Mouse (Mus musculus) gastrocnemius, adult 8-10 months (tissue): ENCODE measurements around the gene Qtrt1. TPM values are rescaled to one million over a fixed set of nuclear protein-coding genes. Genes with fewer than 3 reads are reported as not detected.

Source experiments
- DNase-seq, 2 experiments: peaks; one replicate each; pipeline ENCODE4 v3.0.0; 2022; ENCODE audit warnings: low spot score in 2 of 2
- total RNA-seq, 4 experiments: library from RNA; stranded (reverse); gene quantifications; 2 replicates each; pipeline ENCODE4 v1.2.4; 2022

Gene Qtrt1
- total RNA-seq, 4 experiments from 2014 or later: 5.8 to 8.0 (median 6.2) TPM

GRCm38 (mm10) chr9:21419646-21420045 lies 8.0 kb downstream of the Qtrt1 start:
- DNase-seq: no peak

- DNase-seq: peak; percentile 99 to 100
Measured at GRCm38 (mm10) chr9:21424631-21425555, 13.3 kb downstream of the Qtrt1 start, which contains the start of gene Dnm2. TSS of gene Dnm2 (plus strand) at chr9:21424908.

GRCm38 (mm10) chr9:21425556-21425945 lies 13.9 kb downstream of the Qtrt1 start:
- DNase-seq: no peak

- DNase-seq: no peak
Measured at GRCm38 (mm10) chr9:21426013-21426412, 14.4 kb downstream of the Qtrt1 start.

GRCm38 (mm10) chr9:21426525-21426924 lies 14.9 kb downstream of the Qtrt1 start:
- no peak for DNase-seq

- DNase-seq: peak; percentile 31 to 49
Measured at GRCm38 (mm10) chr9:21427773-21428172, 16.1 kb downstream of the Qtrt1 start.

GRCm38 (mm10) chr9:21428178-21428577 lies 16.5 kb downstream of the Qtrt1 start:
- no peak for DNase-seq

GRCm38 (mm10) chr9:21430724-21431123 lies 19.1 kb downstream of the Qtrt1 start:
- no peak for DNase-seq

GRCm38 (mm10) chr9:21432066-21432465 lies 20.4 kb downstream of the Qtrt1 start:
- DNase-seq: no peak

- DNase-seq: no peak
Measured at GRCm38 (mm10) chr9:21433766-21434165, 22.1 kb downstream of the Qtrt1 start.

GRCm38 (mm10) chr9:21434410-21434809 lies 22.8 kb downstream of the Qtrt1 start:
- DNase-seq: no peak

GRCm38 (mm10) chr9:21435777-21436635 lies 24.4 kb downstream of the Qtrt1 start:
- no peak for DNase-seq

GRCm38 (mm10) chr9:21437577-21437976 lies 25.9 kb downstream of the Qtrt1 start:
- no peak for DNase-seq

GRCm38 (mm10) chr9:21438219-21438618 lies 26.6 kb downstream of the Qtrt1 start:
- DNase-seq: peak in 1 of 2 experiments; percentile 41

GRCm38 (mm10) chr9:21439456-21439855 lies 27.8 kb downstream of the Qtrt1 start:
- no peak for DNase-seq

GRCm38 (mm10) chr9:21439914-21440313 lies 28.3 kb downstream of the Qtrt1 start:
- DNase-seq: no peak

- no peak for DNase-seq
Measured at GRCm38 (mm10) chr9:21440387-21440786, 28.8 kb downstream of the Qtrt1 start.

- no peak for DNase-seq
Measured at GRCm38 (mm10) chr9:21443853-21444252, 32.2 kb downstream of the Qtrt1 start.

- DNase-seq: no peak
Measured at GRCm38 (mm10) chr9:21444574-21444973, 32.9 kb downstream of the Qtrt1 start.

- no peak for DNase-seq
Measured at GRCm38 (mm10) chr9:21445081-21445744, 33.6 kb downstream of the Qtrt1 start.

- DNase-seq: no peak
Measured at GRCm38 (mm10) chr9:21447778-21448177, 36.1 kb downstream of the Qtrt1 start.
